Mouse (Mus musculus): ENCODE data around the gene Hist3h2a. TPM values are rescaled to one million over a fixed set of nuclear protein-coding genes. Genes with fewer than 3 reads are reported as not detected.
A peak's percentile ranks its signal among the peaks of the same experiment; 100 is the strongest.

Hist3h2a gene
- polyA plus RNA-seq (2015; fragmentation: Nextera tagmentation; extraction: Ambion mirVana): 150 and 152 TPM in 2 replicates

- under 1% methylated on average over 49 of the region's 49 CpGs for WGBS
- H3K9me3 ChIP-seq (ENCODE audit: control insufficient read depth, low read length): no peaks in the 10 kb centered on the region
Measured at GRCm38 (mm10) chr11:58954420-58955142, at the start of gene Hist3h2a, which contains the start of gene Trim17. TSS of gene Hist3h2a (plus strand) at chr11:58954685. TSS of gene Trim17 (plus strand) at chr11:58954685.

GRCm38 (mm10) chr11:58904838-58905237 lies 49.6 kb upstream of the Hist3h2a start:
- no peaks in the 10 kb centered on the region for H3K9me3 ChIP-seq (ENCODE audit: control insufficient read depth, low read length)
- no peak overlapping the region for H3K27ac ChIP-seq (ENCODE audit: low read length)
- no peak overlapping the region for H3K4me2 ChIP-seq (ENCODE audit: low read length)
- ATAC-seq: no peak
- H3K4me1 ChIP-seq (replicated peaks; ENCODE audit: control insufficient read depth, insufficient read depth, low read length): peaks cover 8% of the 10 kb centered on the region
- H3K9ac ChIP-seq (replicated peaks; ENCODE audit: low read depth, low read length): no peak overlapping the region
- H3K36me3 ChIP-seq (ENCODE audit: control insufficient read depth, insufficient read depth): no peaks in the 10 kb centered on the region
- no peaks in the 10 kb centered on the region for H3K27me3 ChIP-seq (replicated peaks; ENCODE audit: control insufficient read depth, insufficient read depth, low read length)
- no peak overlapping the region for H3K4me3 ChIP-seq (replicated peaks; ENCODE audit: low read length)
- 46% methylated on average over 6 of the region's 6 CpGs for WGBS

More at GRCm38 (mm10) chr11:58954420-58955142, at the start of gene Hist3h2a, which contains the start of gene Trim17:
- Histone ChIP-seq H3K4me1 (replicated peaks; ENCODE audit: control insufficient read depth, insufficient read depth, low read length) (peaks cover 53% of the 10 kb centered on the region), H3K4me2 (ENCODE audit: low read length) (peak within 1 kb of the TSS; percentile 91), H3K27ac (ENCODE audit: low read length) (peak within 1 kb of the TSS; percentile 100), H3K4me3 (replicated peaks; ENCODE audit: low read length) (peak within 1 kb of the TSS; percentile 99), H3K36me3 (ENCODE audit: control insufficient read depth, insufficient read depth) (no peaks in the 10 kb centered on the region), H3K9ac (replicated peaks; ENCODE audit: low read depth, low read length) (peak within 1 kb of the TSS; percentile 96), H3K27me3 (replicated peaks; ENCODE audit: control insufficient read depth, insufficient read depth, low read length) (no peaks in the 10 kb centered on the region)
- peak; percentile 86 for ATAC-seq

- Histone ChIP-seq H3K27me3 (replicated peaks; ENCODE audit: control insufficient read depth, insufficient read depth, low read length) (0 out of 2 replicates have a peak, but pooled peaks cover 3% of the 10 kb centered on the region), H3K9me3 (ENCODE audit: control insufficient read depth, low read length) (no peaks in the 10 kb centered on the region), H3K4me3 (replicated peaks; ENCODE audit: low read length) (no peak overlapping the region), H3K27ac (ENCODE audit: low read length) (no peak overlapping the region), H3K36me3 (ENCODE audit: control insufficient read depth, insufficient read depth) (no peaks in the 10 kb centered on the region), H3K9ac (replicated peaks; ENCODE audit: low read depth, low read length) (no peak overlapping the region), H3K4me2 (ENCODE audit: low read length) (no peak overlapping the region), H3K4me1 (replicated peaks; ENCODE audit: control insufficient read depth, insufficient read depth, low read length) (peaks cover 4% of the 10 kb centered on the region; the same call in 1 of the 2 replicates)
- 89% methylated on average over 1 of the region's 1 CpGs for WGBS
- ATAC-seq: no peak
Measured at GRCm38 (mm10) chr11:58913776-58914175, 40.7 kb upstream of the Hist3h2a start.

GRCm38 (mm10) chr11:58914461-58915028 lies 39.9 kb upstream of the Hist3h2a start:
- Histone ChIP-seq H3K9me3 (ENCODE audit: control insufficient read depth, low read length) (no peaks in the 10 kb centered on the region), H3K4me3 (replicated peaks; ENCODE audit: low read length) (peak overlapping the region; percentile 30), H3K27ac (ENCODE audit: low read length) (no peak overlapping the region), H3K27me3 (replicated peaks; ENCODE audit: control insufficient read depth, insufficient read depth, low read length) (0 out of 2 replicates have a peak, but pooled peaks cover 3% of the 10 kb centered on the region), H3K4me2 (ENCODE audit: low read length) (peak overlapping the region; percentile 56), H3K4me1 (replicated peaks; ENCODE audit: control insufficient read depth, insufficient read depth, low read length) (peaks cover 4% of the 10 kb centered on the region; the same call in 1 of the 2 replicates), H3K36me3 (ENCODE audit: control insufficient read depth, insufficient read depth) (no peaks in the 10 kb centered on the region), H3K9ac (replicated peaks; ENCODE audit: low read depth, low read length) (peak overlapping the region; percentile 38; the same call in 1 of the 2 replicates)
- WGBS: 14% methylated on average over 17 of the region's 17 CpGs
- ATAC-seq: peak; percentile 52

- ATAC-seq: no peak
- 61% methylated on average over 14 of the region's 14 CpGs for WGBS
- no peak overlapping the region for H3K27ac ChIP-seq (ENCODE audit: low read length)
Measured at GRCm38 (mm10) chr11:58916879-58917744, 37.4 kb upstream of the Hist3h2a start.

GRCm38 (mm10) chr11:58917745-58918366 lies 36.6 kb upstream of the Hist3h2a start, which contains the start of gene Btnl10:
TSS of gene Btnl10 (plus strand) at chr11:58917908.
- Histone ChIP-seq H3K36me3 (ENCODE audit: control insufficient read depth, insufficient read depth) (no peaks in the 10 kb centered on the region), H3K4me2 (ENCODE audit: low read length) (no peak within 1 kb of the TSS), H3K27ac (ENCODE audit: low read length) (no peak within 1 kb of the TSS), H3K4me1 (replicated peaks; ENCODE audit: control insufficient read depth, insufficient read depth, low read length) (peaks cover 4% of the 10 kb centered on the region; the same call in 1 of the 2 replicates), H3K27me3 (replicated peaks; ENCODE audit: control insufficient read depth, insufficient read depth, low read length) (0 out of 2 replicates have a peak, but pooled peaks cover 3% of the 10 kb centered on the region), H3K4me3 (replicated peaks; ENCODE audit: low read length) (no peak within 1 kb of the TSS), H3K9me3 (ENCODE audit: control insufficient read depth, low read length) (no peaks in the 10 kb centered on the region), H3K9ac (replicated peaks; ENCODE audit: low read depth, low read length) (no peak within 1 kb of the TSS)
- WGBS: 88% methylated on average over 12 of the region's 12 CpGs
- ATAC-seq: no peak

More at GRCm38 (mm10) chr11:58916879-58917744, 37.4 kb upstream of the Hist3h2a start:
- H3K36me3 ChIP-seq (ENCODE audit: control insufficient read depth, insufficient read depth): no peaks in the 10 kb centered on the region
- H3K9me3 ChIP-seq (ENCODE audit: control insufficient read depth, low read length): no peaks in the 10 kb centered on the region
- H3K4me3 ChIP-seq (replicated peaks; ENCODE audit: low read length): no peak overlapping the region
- no peak overlapping the region for H3K4me2 ChIP-seq (ENCODE audit: low read length)
- 0 out of 2 replicates have a peak, but pooled peaks cover 3% of the 10 kb centered on the region for H3K27me3 ChIP-seq (replicated peaks; ENCODE audit: control insufficient read depth, insufficient read depth, low read length)
- peaks cover 4% of the 10 kb centered on the region; the same call in 1 of the 2 replicates for H3K4me1 ChIP-seq (replicated peaks; ENCODE audit: control insufficient read depth, insufficient read depth, low read length)
- H3K9ac ChIP-seq (replicated peaks; ENCODE audit: low read depth, low read length): no peak overlapping the region

GRCm38 (mm10) chr11:58918759-58919158 lies 35.7 kb upstream of the Hist3h2a start:
- no peak overlapping the region for H3K4me2 ChIP-seq (ENCODE audit: low read length)
- 75% methylated on average over 5 of the region's 5 CpGs for WGBS
- H3K27me3 ChIP-seq (replicated peaks; ENCODE audit: control insufficient read depth, insufficient read depth, low read length): 0 out of 2 replicates have a peak, but pooled peaks cover 3% of the 10 kb centered on the region
- H3K27ac ChIP-seq (ENCODE audit: low read length): no peak overlapping the region
- ATAC-seq: no peak
- H3K4me3 ChIP-seq (replicated peaks; ENCODE audit: low read length): no peak overlapping the region
- no peak overlapping the region for H3K9ac ChIP-seq (replicated peaks; ENCODE audit: low read depth, low read length)
- no peaks in the 10 kb centered on the region for H3K9me3 ChIP-seq (ENCODE audit: control insufficient read depth, low read length)
- H3K36me3 ChIP-seq (ENCODE audit: control insufficient read depth, insufficient read depth): no peaks in the 10 kb centered on the region
- peaks cover 4% of the 10 kb centered on the region; the same call in 1 of the 2 replicates for H3K4me1 ChIP-seq (replicated peaks; ENCODE audit: control insufficient read depth, insufficient read depth, low read length)

GRCm38 (mm10) chr11:58922420-58922819 lies 32.1 kb upstream of the Hist3h2a start:
- no peaks in the 10 kb centered on the region for H3K9me3 ChIP-seq (ENCODE audit: control insufficient read depth, low read length)
- 0 out of 2 replicates have a peak, but pooled peaks cover 3% of the 10 kb centered on the region for H3K27me3 ChIP-seq (replicated peaks; ENCODE audit: control insufficient read depth, insufficient read depth, low read length)
- H3K9ac ChIP-seq (replicated peaks; ENCODE audit: low read depth, low read length): no peak overlapping the region
- H3K4me3 ChIP-seq (replicated peaks; ENCODE audit: low read length): no peak overlapping the region
- H3K4me1 ChIP-seq (replicated peaks; ENCODE audit: control insufficient read depth, insufficient read depth, low read length): no peaks in the 10 kb centered on the region
- 82% methylated on average over 9 of the region's 9 CpGs for WGBS
- no peak for ATAC-seq
- H3K36me3 ChIP-seq (ENCODE audit: control insufficient read depth, insufficient read depth): no peaks in the 10 kb centered on the region
- no peak overlapping the region for H3K27ac ChIP-seq (ENCODE audit: low read length)
- no peak overlapping the region for H3K4me2 ChIP-seq (ENCODE audit: low read length)
